Mouse (Mus musculus) heart, adult 11 months (tissue): ENCODE measurements around the gene Tmem167.

Experiments
- DNase-seq: peaks from one replicate; pipeline ENCODE4 v3.0.0; 2022

Gene Tmem167

GRCm38 (mm10) chr13:90186694-90187093, 97.8 kb downstream of the Tmem167 start:
- DNase-seq, result no peak

GRCm38 (mm10) chr13:90188021-90188420, 99.1 kb downstream of the Tmem167 start:
- DNase-seq, result no peak

- no peak for DNase-seq
Observed at GRCm38 (mm10) chr13:90191794-90192193, 102.9 kb downstream of the Tmem167 start.
